Mouse (Mus musculus) inflammation-experienced regulatory T-cells (primary cell): ENCODE results near the gene Dmrt3. TPM values are rescaled to one million over a fixed set of nuclear protein-coding genes. Genes with fewer than 3 reads are reported as not detected.

Experiments used
- polyA plus RNA-seq, 2 experiments: library from polyadenylated mRNA; unstranded; fragments of 100-300 nt; shearing (Covaris generic); gene quantifications; one replicate each; pipeline ENCODE4 v1.2.1; 2017

Dmrt3 gene
- polyA plus RNA-seq: under 1 TPM; 0.22 to 0.27 TPM

GRCm38 (mm10) chr19:25610015-25610410, at the start of gene Dmrt3:
Gene Dmrt3, plus strand, starts transcription at chr19:25610301.

GRCm38 (mm10) chr19:25672101-25672950, 62.2 kb downstream of the Dmrt3 start, which contains the start of gene Dmrt2:
Gene Dmrt2, plus strand, starts transcription at chr19:25672411.

Other genes starting within 250 kb of the Dmrt3 start
- gene Dmrt1, start 104.7 kb upstream of the Dmrt3 start, polyA plus RNA-seq: under 1 TPM in 1 of 2 experiments, not detected in 1; 0.32 TPM
- under 1 TPM; 0.28 to 0.35 TPM for gene Dmrt2, start 62.1 kb downstream of the Dmrt3 start, polyA plus RNA-seq